Mouse (Mus musculus): ENCODE measurements around the gene Defb47. TPM values are rescaled to one million over a fixed set of nuclear protein-coding genes. Genes with fewer than 3 reads are reported as not detected.

Gene Defb47
- polyA plus RNA-seq (2012; rRNA removed): not detected in 2 replicates

DNA sequence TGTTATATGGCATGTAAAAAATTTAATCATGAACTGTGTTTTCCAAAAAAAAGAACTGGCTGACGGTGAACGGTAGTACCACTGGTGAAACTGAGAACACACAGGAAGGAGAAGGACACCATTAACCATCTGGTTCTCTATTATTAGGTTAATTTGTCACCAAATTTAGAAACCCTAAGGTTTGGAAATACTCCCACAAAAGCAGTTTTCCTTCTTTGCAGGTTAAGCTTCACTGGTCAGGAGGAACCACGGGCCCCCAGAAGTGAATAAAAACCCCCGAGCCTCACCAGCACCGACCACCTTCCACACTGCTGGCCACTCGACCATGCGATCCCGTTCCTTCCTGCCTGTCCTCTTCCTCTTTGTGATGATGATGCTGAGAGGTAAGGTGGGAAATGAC, at the start of gene Defb47:
Defb47 (plus strand) TSS at position 301 of the 400 bp plus-strand sequence.

GRCm38 (mm10) chr14:62984410-62984809, 13.5 kb upstream of the Defb47 start, which contains the start of gene Defb48:
Gene Defb48, minus strand, starts transcription at chr14:62984510.

GRCm38 (mm10) chr14:63011471-63011870, 13.6 kb downstream of the Defb47 start, which contains the start of gene Defb43:
Gene Defb43, plus strand, starts transcription at chr14:63011771.

DNA sequence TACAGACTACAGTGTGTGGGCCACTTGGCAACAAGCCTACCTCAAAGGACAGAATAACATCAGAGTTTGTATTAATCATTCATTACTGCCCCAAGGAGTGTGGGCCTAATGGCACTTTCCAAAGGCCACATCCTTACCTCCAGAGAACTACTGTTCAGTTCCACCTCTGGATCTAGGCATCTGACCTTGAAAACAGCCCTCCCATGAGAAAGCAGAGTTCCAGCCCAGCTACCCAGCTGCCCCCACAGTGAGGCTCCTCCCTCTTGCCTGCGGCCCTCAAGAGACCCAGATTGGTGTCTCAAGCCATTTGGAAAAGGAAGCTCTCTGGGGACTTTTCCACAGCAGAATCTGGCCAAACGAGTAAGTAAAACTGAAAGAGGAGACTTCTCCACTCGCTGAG, 48.8 kb downstream of the Defb47 start, which contains the start of gene Defb42:
Defb42 (plus strand) TSS at position 301 of the 400 bp plus-strand sequence.

GRCm38 (mm10) chr14:63049910-63050370, 52.1 kb downstream of the Defb47 start, which contains the start of gene Defb30:
Gene Defb30, minus strand, starts transcription at chr14:63049960.

Other genes starting within 250 kb of the Defb47 start
- gene Ints6, start 236.9 kb upstream of the Defb47 start, polyA plus RNA-seq (2012; rRNA removed): 6.3 and 7.3 TPM in 2 replicates
- 3.1 and 3.3 TPM in 2 replicates for gene Wdfy2, start 160.4 kb upstream of the Defb47 start, polyA plus RNA-seq (2012; rRNA removed)
- gene Defb48, start 13.6 kb upstream of the Defb47 start, polyA plus RNA-seq (2012; rRNA removed): not detected in 2 replicates
- gene Defb43, start 13.7 kb downstream of the Defb47 start, polyA plus RNA-seq (2012; rRNA removed): not detected in 2 replicates
- not detected in 2 replicates for gene Defb42, start 48.9 kb downstream of the Defb47 start, polyA plus RNA-seq (2012; rRNA removed)
- gene Defb30, start 51.9 kb downstream of the Defb47 start, polyA plus RNA-seq (2012; rRNA removed): not detected in 2 replicates

All from liver, embryonic 18 days (tissue).